Mouse (Mus musculus) large intestine, adult 2 months (tissue): ENCODE data around the gene Coq8a. TPM values are rescaled to one million over a fixed set of nuclear protein-coding genes. Genes with fewer than 3 reads are reported as not detected.

Experiments
- DNase-seq: peaks from one replicate; pipeline ENCODE4 v3.0.0-alpha.2; 2012; ENCODE audit warnings: low read depth, low spot score
- WGBS: fragments of 180-500 bp; shearing (Covaris S2); methylation state at CpG from one replicate; pipeline ENCODE4 v1.1.7; 2018; 5-methylcytosine and 5-hydroxymethylcytosine counted together
- polyA plus RNA-seq: library from polyadenylated mRNA; depleted of rRNA; stranded (reverse); fragments of >200 nt; gene quantifications from 2 replicates; pipeline ENCODE4 v1.2.3, GENCODE M21; 2012; rRNA removed

Coq8a gene
- polyA plus RNA-seq, 1 experiment, result 19.4 TPM

DNA sequence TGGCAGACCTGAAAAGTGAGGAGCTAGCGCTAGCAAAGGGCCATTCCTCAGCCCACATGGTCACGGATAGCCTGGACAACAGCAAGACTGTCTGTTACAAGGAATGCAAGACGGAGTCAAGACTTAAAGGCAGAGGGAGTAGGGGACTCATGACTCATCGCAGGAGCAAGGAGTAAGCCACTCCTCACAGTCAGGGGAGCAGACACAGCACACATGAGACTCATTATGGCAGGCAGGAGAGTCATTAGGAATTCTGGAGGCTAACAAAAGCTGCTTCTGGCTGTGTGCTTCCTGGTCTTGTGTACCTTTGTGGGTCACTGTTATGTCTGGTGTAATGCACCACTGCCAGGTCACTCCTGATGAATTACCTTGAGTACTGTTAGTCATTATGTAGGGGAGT is 60.2 kb downstream of the Coq8a start:
- WGBS, result 79% methylated on average over 4 of the region's 4 CpGs

DNA sequence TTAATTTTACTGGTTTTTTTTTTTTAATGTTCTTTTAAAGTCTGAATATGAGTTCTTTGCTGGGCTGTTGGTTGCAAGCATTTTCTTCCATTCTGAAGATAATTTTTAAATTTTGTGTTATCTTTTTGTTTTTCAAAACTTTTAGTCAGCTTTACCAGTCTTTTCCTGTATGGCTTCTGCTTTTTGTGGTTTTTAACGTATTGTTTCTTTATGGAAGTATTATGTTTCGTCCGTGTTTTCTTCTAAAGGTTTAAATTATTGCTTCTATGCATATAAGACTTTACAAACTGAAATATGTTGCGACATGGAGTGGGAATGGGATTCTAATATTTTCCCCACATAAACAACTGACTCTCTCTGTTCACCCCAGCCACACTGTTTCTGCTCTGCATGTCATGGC is 67.2 kb downstream of the Coq8a start:
- 94% methylated on average over 4 of the region's 4 CpGs for WGBS

More for the DNA sequence above, 60.2 kb downstream of the Coq8a start:
- no peak for DNase-seq

DNA sequence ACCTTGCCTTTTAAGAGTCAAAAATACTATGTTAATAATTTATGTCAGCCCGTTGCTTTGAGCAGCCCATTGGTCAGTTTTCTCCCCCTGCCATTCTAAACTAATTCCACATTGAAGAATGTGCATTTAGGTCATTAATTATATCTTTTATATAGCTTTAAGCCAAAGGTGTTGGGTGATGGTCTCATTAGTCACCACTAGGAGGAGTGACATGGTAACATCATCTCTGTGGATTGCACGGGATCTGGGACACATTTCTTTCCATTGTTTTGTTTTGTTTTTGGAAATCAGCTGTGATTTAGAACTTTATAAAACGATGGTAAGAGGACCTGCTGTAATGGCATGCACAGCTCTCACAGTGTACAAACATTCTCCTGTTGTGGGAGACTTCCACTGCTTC is 68.0 kb downstream of the Coq8a start:
- DNase-seq, result no peak

More for the DNA sequence above, 67.2 kb downstream of the Coq8a start:
- no peak for DNase-seq

DNA sequence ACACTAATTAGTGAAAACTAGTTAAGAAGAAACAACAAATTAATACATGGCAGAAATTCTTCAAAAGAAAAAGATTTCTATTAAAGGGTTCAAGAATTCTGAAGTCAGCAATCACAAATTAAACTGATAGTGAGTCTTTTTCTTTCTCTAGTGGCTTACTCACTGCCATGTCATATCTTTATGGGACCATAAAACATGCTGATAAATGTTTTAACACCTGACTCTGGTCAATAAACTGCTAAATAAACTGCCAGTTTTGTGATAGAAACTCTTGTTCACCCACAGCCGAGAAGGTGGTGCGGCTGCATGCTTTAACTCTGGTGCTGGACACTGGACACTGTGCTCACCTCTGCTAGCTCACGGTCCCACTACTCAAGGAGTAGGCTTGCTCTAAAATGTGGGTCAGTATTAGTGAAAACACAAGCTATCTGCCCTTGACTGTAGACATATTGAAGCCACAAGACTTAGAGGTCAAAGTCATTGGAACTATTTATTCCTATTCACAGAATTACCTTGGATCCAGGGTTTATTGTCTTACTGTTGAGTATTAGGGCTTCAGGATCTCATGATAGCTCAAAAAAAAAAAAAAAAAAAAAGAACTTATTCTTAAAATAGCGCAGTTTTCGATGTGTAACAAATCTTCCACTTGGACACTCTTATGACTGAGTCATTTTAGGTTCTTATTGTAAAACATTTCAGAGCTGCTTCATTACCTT is 71.2 kb downstream of the Coq8a start:
- WGBS, result 30% methylated on average over 5 of the region's 5 CpGs
- peak; percentile 55 for DNase-seq

More for the DNA sequence above, 68.0 kb downstream of the Coq8a start:
- 67% methylated on average over 3 of the region's 3 CpGs for WGBS

DNA sequence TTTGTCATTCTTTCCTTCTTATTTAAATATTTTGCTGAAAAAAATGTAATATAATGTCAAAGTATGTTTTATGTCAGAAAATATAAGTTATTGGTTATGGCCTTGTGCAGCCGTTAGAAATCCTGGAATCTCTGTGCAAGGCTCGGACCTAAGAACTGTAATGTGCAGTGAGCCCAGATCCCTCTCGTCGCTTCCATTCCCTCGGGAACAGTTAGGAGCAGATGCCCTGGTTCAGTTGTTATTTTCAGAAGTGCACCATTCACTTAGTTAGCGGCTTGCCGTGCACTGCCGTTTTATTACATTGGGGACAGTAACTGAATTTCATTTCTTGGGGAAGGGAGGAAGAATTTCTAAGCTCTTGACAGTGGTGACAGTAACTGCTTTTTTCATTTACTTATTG is 81.2 kb downstream of the Coq8a start:
- no peak for DNase-seq
- WGBS, result 87% methylated on average over 8 of the region's 8 CpGs

DNA sequence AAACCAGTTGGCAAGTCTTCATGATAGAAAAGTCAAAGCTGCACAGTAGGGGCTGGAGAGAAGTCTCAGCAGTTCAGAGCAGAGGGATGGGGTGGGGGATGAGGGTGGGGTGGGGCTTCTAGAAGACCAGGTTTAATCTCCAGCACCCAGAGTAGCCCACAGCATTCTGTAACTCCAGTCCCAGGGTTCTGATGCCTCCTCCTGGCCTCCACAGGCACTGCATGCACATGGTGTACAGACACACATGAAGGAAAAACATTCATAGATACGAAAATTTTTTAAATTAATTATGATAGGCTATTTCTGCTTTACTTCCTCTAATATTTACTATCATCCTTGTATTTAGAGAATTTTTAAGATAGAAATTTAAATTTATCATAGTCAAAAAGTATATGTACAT is 82.9 kb downstream of the Coq8a start:
- no peak for DNase-seq
- WGBS, result 83% methylated on average over 1 of the region's 1 CpGs

Other genes starting within 250 kb of the Coq8a start
- gene Cdc42bpa, start 239.1 kb downstream of the Coq8a start, polyA plus RNA-seq, result 6.4 and 7.0 TPM in 2 replicates
- 31.5 and 32.6 TPM in 2 replicates for gene Psen2, start 63.8 kb upstream of the Coq8a start, polyA plus RNA-seq
- 6.3 and 6.6 TPM in 2 replicates for gene Itpkb, start 130.9 kb upstream of the Coq8a start, polyA plus RNA-seq